Mouse (Mus musculus) MEL (cell line): Measurements from ENCODE around the gene Rpl13a. TPM values are rescaled to one million over a fixed set of nuclear protein-coding genes. Genes with fewer than 3 reads are reported as not detected.

Experiments used
- DNase-seq: peaks from one replicate; pipeline ENCODE4 v3.0.0; 2011; ENCODE audit warnings: low read depth, low spot score
- H3K27ac ChIP-seq: 2 replicates; pipeline ENCODE4 v1.5.1; 2012; ENCODE audit warnings: low read depth, mild to moderate bottlenecking, control low read depth, low read length, moderate library complexity; ENCODE audit not compliant: control insufficient read depth
- H3K27me3 ChIP-seq, 2 experiments: fragments of 150-350 bp in 1 of 2; sonication (generic) in 1 of 2; 2 replicates each; pipeline ENCODE4 v1.6.1; 2012; ENCODE audit warnings: low read length in 2 of 2, mild to moderate bottlenecking in 2 of 2, improper control_type of control experiment in 1 of 2, moderate library complexity in 1 of 2; ENCODE audit not compliant: insufficient read depth in 2 of 2, control insufficient read depth in 1 of 2
- H3K36me3 ChIP-seq, 2 experiments: 2 replicates each; pipeline ENCODE4 v1.6.1; 2012 to 2014; ENCODE audit warnings: low read length in 2 of 2, improper control_type of control experiment in 1 of 2, inconsistent platforms in 1 of 2, mild to moderate bottlenecking in 1 of 2; ENCODE audit not compliant: insufficient read depth in 2 of 2, control insufficient read depth in 1 of 2
- H3K4me1 ChIP-seq, 2 experiments: fragments of 150-350 bp in 1 of 2; sonication (generic) in 1 of 2; 2 replicates each; pipeline ENCODE4 v1.6.1; 2012; ENCODE audit warnings: low read length in 2 of 2, improper control_type of control experiment in 1 of 2, mild to moderate bottlenecking in 1 of 2; ENCODE audit not compliant: insufficient read depth in 2 of 2, control insufficient read depth in 1 of 2
- H3K4me3 ChIP-seq, 2 experiments: fragments of 150-350 bp in 1 of 2; sonication (generic) in 1 of 2; 2 replicates each; pipeline ENCODE4 v1.5.1; 2012; ENCODE audit warnings: low read depth in 2 of 2, low read length in 2 of 2, mild to moderate bottlenecking in 2 of 2, moderate library complexity in 2 of 2, control low read depth in 1 of 2, improper control_type of control experiment in 1 of 2; ENCODE audit not compliant: control insufficient read depth in 1 of 2, insufficient read depth in 1 of 2
- H3K79me2 ChIP-seq: 2 replicates; pipeline ENCODE4 v1.6.1; 2012; ENCODE audit warnings: mild to moderate bottlenecking, low read length, moderate library complexity; ENCODE audit not compliant: control insufficient read depth, poor library complexity, insufficient read depth
- H3K9ac ChIP-seq: 2 replicates; pipeline ENCODE4 v1.6.1; 2012; ENCODE audit warnings: low read depth, mild to moderate bottlenecking, control low read depth, low read length, moderate library complexity; ENCODE audit not compliant: control insufficient read depth, poor library complexity, severe bottlenecking
- H3K9me3 ChIP-seq: fragments of 150-350 bp; sonication (generic); replicated peaks from 2 replicates; pipeline ENCODE4 v1.6.1; 2012; ENCODE audit warnings: mild to moderate bottlenecking, low read length, improper control_type of control experiment, moderate library complexity; ENCODE audit not compliant: insufficient read depth
- BHLHE40 ChIP-seq: IDR thresholded peaks from 2 replicates; pipeline ENCODE4 v1.6.1; 2012; ENCODE audit warnings: low read depth, mild to moderate bottlenecking, inconsistent platforms, low read length, improper control_type of control experiment, borderline replicate concordance
- CHD1 ChIP-seq: IDR thresholded peaks from 2 replicates; pipeline ENCODE4 v1.6.1; 2012; ENCODE audit warnings: low read depth, mild to moderate bottlenecking, inconsistent platforms, low read length, improper control_type of control experiment
- CHD2 ChIP-seq: IDR thresholded peaks from 2 replicates; pipeline ENCODE4 v1.6.1; 2011; ENCODE audit warnings: low read length, improper control_type of control experiment
- CTCF ChIP-seq, 3 experiments: IDR thresholded peaks in 2 of 3; conservative IDR thresholded peaks in 1 of 3; 2 replicates each; pipeline ENCODE4 v1.5.1; 2011 to 2012; ENCODE audit warnings: low read length in 3 of 3, low read depth in 2 of 3, mild to moderate bottlenecking in 2 of 3, improper control_type of control experiment in 1 of 3, inconsistent platforms in 1 of 3, mixed read lengths in 1 of 3, moderate library complexity in 1 of 3; ENCODE audit not compliant: control insufficient read depth in 1 of 3, insufficient read depth in 1 of 3, poor library complexity in 1 of 3, severe bottlenecking in 1 of 3
- ELF1 ChIP-seq: IDR thresholded peaks from 2 replicates; pipeline ENCODE4 v1.6.1; 2014; ENCODE audit warnings: low read depth, mild to moderate bottlenecking, inconsistent platforms, low read length, improper control_type of control experiment, moderate library complexity
- EP300 ChIP-seq, 2 experiments: IDR thresholded peaks; 2 replicates each; pipeline ENCODE4 v1.6.1; 2011; ENCODE audit warnings: improper control_type of control experiment in 2 of 2, low read length in 2 of 2, low read depth in 1 of 2, mild to moderate bottlenecking in 1 of 2
- ETS1 ChIP-seq: IDR thresholded peaks from 2 replicates; pipeline ENCODE4 v1.6.1; 2012; ENCODE audit warnings: low read depth, mild to moderate bottlenecking, inconsistent platforms, low read length, improper control_type of control experiment, moderate library complexity
- GATA1 ChIP-seq: IDR thresholded peaks from 2 replicates; pipeline ENCODE4 v1.6.1; 2011; ENCODE audit warnings: low read depth, low read length, improper control_type of control experiment
- HCFC1 ChIP-seq: IDR thresholded peaks from 2 replicates; pipeline ENCODE4 v1.6.1; 2012; ENCODE audit warnings: low read depth, mild to moderate bottlenecking, inconsistent platforms, low read length, improper control_type of control experiment, moderate library complexity
- KAT2A ChIP-seq: conservative IDR thresholded peaks from 2 replicates; pipeline ENCODE4 v1.6.1; 2012; ENCODE audit warnings: low read depth, low read length, improper control_type of control experiment, inconsistent platforms
- MAX ChIP-seq: IDR thresholded peaks from 2 replicates; pipeline ENCODE4 v1.6.1; 2011; ENCODE audit warnings: low read length, improper control_type of control experiment
- MEF2A ChIP-seq: IDR thresholded peaks from 2 replicates; pipeline ENCODE4 v1.6.1; 2014; ENCODE audit warnings: low read depth, mild to moderate bottlenecking, inconsistent platforms, low read length, improper control_type of control experiment; ENCODE audit not compliant: poor library complexity, insufficient replicate concordance, severe bottlenecking; ENCODE audit errors: extremely low read depth
- MYC ChIP-seq: IDR thresholded peaks from 2 replicates; pipeline ENCODE4 v1.6.1; 2011; ENCODE audit warnings: low read depth, mild to moderate bottlenecking, low read length, improper control_type of control experiment, moderate library complexity
- RCOR1 ChIP-seq: IDR thresholded peaks from 2 replicates; pipeline ENCODE4 v1.6.1; 2012; ENCODE audit warnings: low read depth, mild to moderate bottlenecking, inconsistent platforms, low read length, improper control_type of control experiment
- SIN3A ChIP-seq: IDR thresholded peaks from 2 replicates; pipeline ENCODE4 v1.6.1; 2012; ENCODE audit warnings: low read length, improper control_type of control experiment, inconsistent platforms
- TAL1 ChIP-seq: IDR thresholded peaks from 2 replicates; pipeline ENCODE4 v1.6.1; 2012; ENCODE audit warnings: mild to moderate bottlenecking, inconsistent platforms, low read length, moderate library complexity, mixed read lengths
- USF1 ChIP-seq: IDR thresholded peaks from 2 replicates; pipeline ENCODE4 v1.6.1; 2014; ENCODE audit warnings: low read depth, mild to moderate bottlenecking, inconsistent platforms, low read length, improper control_type of control experiment, moderate library complexity
- ZMIZ1 ChIP-seq: IDR thresholded peaks from 2 replicates; pipeline ENCODE4 v1.6.1; 2012; ENCODE audit warnings: low read depth, mild to moderate bottlenecking, inconsistent platforms, low read length, improper control_type of control experiment, moderate library complexity
- polyA plus RNA-seq, 2 experiments: library from polyadenylated mRNA; stranded (reverse) in 1 of 2; unstranded in 1 of 2; fragments of >175 nt in 1 of 2; fragments of >200 nt in 1 of 2; gene quantifications; 2 replicates each; pipeline versions ENCODE4 v1.2.1 to v1.2.4; 2012; ENCODE audit warnings: low replicate concordance in 2 of 2, low read depth in 1 of 2; ENCODE audit not compliant: insufficient read length in 2 of 2, insufficient read depth in 1 of 2, missing spikeins in 1 of 2
- total RNA-seq: library from RNA; depleted of rRNA; stranded (reverse); fragments of 300-350 nt; gene quantifications from 2 replicates; pipeline ENCODE4 v1.2.3, GENCODE M21; 2012

The Rpl13a gene
- total and polyA plus RNA-seq, 3 experiments, result 2,091 to 3,727 (median 3,160) TPM

DNA sequence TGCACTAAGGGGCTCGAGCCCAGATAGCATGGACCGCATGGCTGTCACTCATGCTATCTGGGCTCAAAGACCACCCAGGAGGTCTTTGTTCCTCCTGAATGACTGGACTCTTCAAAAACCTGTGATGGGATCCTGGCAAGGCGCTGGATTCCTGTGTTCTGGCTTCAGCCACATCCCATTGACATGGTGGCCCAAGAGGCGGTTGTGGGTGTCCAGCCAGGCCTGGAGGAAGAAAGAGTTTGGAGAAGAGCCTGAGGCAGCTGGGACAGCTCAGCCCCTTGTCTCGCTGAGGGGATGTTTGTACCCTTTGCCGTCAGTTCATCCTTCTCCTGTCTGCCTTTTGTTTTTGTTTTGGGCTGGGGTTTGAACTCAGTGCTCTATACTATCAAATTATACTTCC is 21.0 kb upstream of the Rpl13a start:
- Histone ChIP-seq H3K9me3 (no peaks in the 10 kb centered on the region), H3K36me3 (peaks cover 0 to 3% of the 10 kb centered on the region in 2 experiments; a peak in 3 of 4 replicates), H3K4me1 (no peaks in the 10 kb centered on the region), H3K4me3 (no peak overlapping the region), H3K9ac (no peak overlapping the region), H3K27me3 (no peaks in the 10 kb centered on the region), H3K79me2 (peaks cover 7% of the 10 kb centered on the region; the same call in 1 of the 2 replicates), H3K27ac (no peak overlapping the region)
- TF ChIP-seq MYC (no peak), GATA1 (no peak), KAT2A (no peak), ELF1 (no peak), MAX (no peak), BHLHE40 (no peak), EP300 (IDR thresholded peaks at IDR 0.05; ENCODE audit: low read depth in 1 of 2, low read length in 2 of 2) (no peak), SIN3A (no peak), MEF2A (no peak), HCFC1 (no peak), ETS1 (no peak), CHD1 (no peak), TAL1 (no peak), CTCF (IDR thresholded peaks at IDR 0.05 in 2 of 3, conservative IDR thresholded peaks at IDR 0.05 in 1 of 3; ENCODE audit: control insufficient read depth in 1 of 3, insufficient read depth in 1 of 3, low read depth in 2 of 3, low read length in 3 of 3, poor library complexity in 1 of 3, severe bottlenecking in 1 of 3) (no peak), USF1 (no peak), CHD2 (no peak)
- DNase-seq, result no peak

- TF ChIP-seq ETS1, result no peak
- TF ChIP-seq RCOR1, result no peak
- no peak for TF ChIP-seq ZMIZ1
- no peak for TF ChIP-seq GATA1
- TF ChIP-seq ELF1, result no peak
- TF ChIP-seq EP300 (IDR thresholded peaks at IDR 0.05; ENCODE audit: low read depth in 1 of 2, low read length in 2 of 2), result no peak
- DNase-seq, result no peak
- H3K4me3 ChIP-seq, result no peak overlapping the region
- no peaks in the 10 kb centered on the region for H3K27me3 ChIP-seq
- H3K79me2 ChIP-seq, result peaks cover 1% of the 10 kb centered on the region; the same call in 1 of the 2 replicates
- peaks cover 0 to 3% of the 10 kb centered on the region in 2 experiments; a peak in 3 of 4 replicates for H3K36me3 ChIP-seq
- no peaks in the 10 kb centered on the region for H3K9me3 ChIP-seq
- no peaks in the 10 kb centered on the region for H3K4me1 ChIP-seq
- H3K27ac ChIP-seq, result no peak overlapping the region
- H3K9ac ChIP-seq, result no peak overlapping the region
Observed at GRCm38 (mm10) chr7:45148534-45149098, 20.1 kb upstream of the Rpl13a start.
